Mouse (Mus musculus) T-helper 2 cell (primary cell): Measurements from ENCODE around the gene Gars.

Experiments used
- in situ Hi-C: fragments of 300-600 bp; cut with MboI, MseI; formaldehyde crosslinking; loops from one replicate; pipeline ENCODE4 v1.15.1; 2025; ENCODE audit warnings: high pct_unique_total_duplicates

Gene Gars

GRCm38 (mm10) chr6:55036731-55037130 lies 1.1 kb upstream of the Gars start:
- in situ Hi-C loops, result no loop called here

- in situ Hi-C loops, result no loop called here
Observed at GRCm38 (mm10) chr6:55038671-55039445, 1.1 kb downstream of the Gars start.

- in situ Hi-C loops, result no loop called here
Observed at GRCm38 (mm10) chr6:55039446-55039783, 1.6 kb downstream of the Gars start.

- in situ Hi-C loops, result no loop called here
Observed at GRCm38 (mm10) chr6:55040031-55040430, 2.2 kb downstream of the Gars start.

- in situ Hi-C loops, result no loop called here
Observed at GRCm38 (mm10) chr6:55043206-55043605, 5.4 kb downstream of the Gars start.

GRCm38 (mm10) chr6:55044542-55044941 lies 6.7 kb downstream of the Gars start:
- in situ Hi-C loops, result no loop called here

GRCm38 (mm10) chr6:55045326-55045725 lies 7.5 kb downstream of the Gars start:
- in situ Hi-C loops, result no loop called here

GRCm38 (mm10) chr6:55049186-55049585 lies 11.4 kb downstream of the Gars start:
- in situ Hi-C loops, result no loop called here

- in situ Hi-C loops, result no loop called here
Observed at GRCm38 (mm10) chr6:55054491-55054890, 16.7 kb downstream of the Gars start.

- in situ Hi-C loops, result no loop called here
Observed at GRCm38 (mm10) chr6:55057427-55057826, 19.6 kb downstream of the Gars start.

- in situ Hi-C loops, result no loop called here
Observed at GRCm38 (mm10) chr6:55060241-55060825, 22.5 kb downstream of the Gars start.

- in situ Hi-C loops, result no loop called here
Observed at GRCm38 (mm10) chr6:55061328-55061727, 23.5 kb downstream of the Gars start.

- in situ Hi-C loops, result no loop called here
Observed at GRCm38 (mm10) chr6:55062200-55062599, 24.4 kb downstream of the Gars start.

GRCm38 (mm10) chr6:55063793-55064476 lies 26.1 kb downstream of the Gars start:
- in situ Hi-C loops, result no loop called here

GRCm38 (mm10) chr6:55064477-55064827 lies 26.6 kb downstream of the Gars start:
- in situ Hi-C loops, result no loop called here

- in situ Hi-C loops, result no loop called here
Observed at GRCm38 (mm10) chr6:55065903-55066302, 28.1 kb downstream of the Gars start.

- in situ Hi-C loops, result no loop called here
Observed at GRCm38 (mm10) chr6:55076561-55077255, 38.9 kb downstream of the Gars start.

- in situ Hi-C loops, result no loop called here
Observed at GRCm38 (mm10) chr6:55081379-55081778, 43.6 kb downstream of the Gars start.

- in situ Hi-C loops, result no loop called here
Observed at GRCm38 (mm10) chr6:55082261-55083051, 44.6 kb downstream of the Gars start.

- in situ Hi-C loops, result no loop called here
Observed at GRCm38 (mm10) chr6:55087355-55087754, 49.5 kb downstream of the Gars start.

- in situ Hi-C loops, result no loop called here
Observed at GRCm38 (mm10) chr6:55090639-55091038, 52.8 kb downstream of the Gars start.

- in situ Hi-C loops, result no loop called here
Observed at GRCm38 (mm10) chr6:55091396-55091795, 53.6 kb downstream of the Gars start.
